Mouse (Mus musculus) layer of hippocampus, adult 2 months (tissue): ENCODE data around the gene Phldb3. TPM values are rescaled to one million over a fixed set of nuclear protein-coding genes. Genes with fewer than 3 reads are reported as not detected.

Source experiments
- DNase-seq, 2 experiments: peaks; one replicate each; pipeline ENCODE4 v3.0.0; 2022; ENCODE audit warnings: low spot score in 2 of 2
- H3K27ac ChIP-seq: fragments of 200-600 bp; 2 replicates; pipeline ENCODE4 v1.8.1; 2022
- H3K4me3 ChIP-seq: fragments of 200-600 bp; 2 replicates; pipeline ENCODE4 v1.8.1; 2022; ENCODE audit warnings: mild to moderate bottlenecking
- CTCF ChIP-seq: fragments of 200-600 bp; conservative IDR thresholded peaks from 2 replicates; pipeline ENCODE4 v1.8.1; 2022; ENCODE audit warnings: antibody characterized with exemption, mild to moderate bottlenecking, moderate library complexity
- total RNA-seq, 2 experiments: library from RNA; stranded (reverse); gene quantifications; 2 replicates each; pipeline ENCODE4 v1.2.3; 2021

Gene Phldb3
- total RNA-seq, 2 experiments from 2014 or later, result 0.22 TPM; not detected in 1

GRCm38 (mm10) chr7:24628685-24629610 is 18.4 kb downstream of the Phldb3 start:
- DNase-seq, result peak; percentile 23 to 26
- TF ChIP-seq CTCF, result no peak; the same call in 1 of the 2 replicates
- Histone ChIP-seq H3K27ac (no peak overlapping the region), H3K4me3 (peak overlapping the region; percentile 43)

DNA sequence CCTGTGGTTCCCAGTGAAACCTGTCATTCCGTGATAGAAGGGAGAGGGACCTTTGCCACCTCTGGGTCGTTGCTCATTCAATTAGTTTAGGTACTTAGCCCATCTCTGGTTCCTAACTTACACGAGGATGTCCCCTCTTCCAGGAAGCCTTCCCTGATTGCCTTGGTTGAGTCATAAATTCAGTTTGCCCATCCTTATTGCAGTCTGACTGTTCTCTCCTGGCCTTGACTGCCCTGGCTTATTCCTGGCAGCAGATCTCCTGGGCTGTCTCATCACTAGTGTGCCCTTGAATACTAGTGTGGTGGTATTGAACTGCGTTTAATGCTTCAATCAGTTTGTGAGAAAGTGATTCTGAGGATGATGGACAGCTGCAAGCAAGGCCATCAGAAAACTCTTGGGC is 19.1 kb downstream of the Phldb3 start:
- H3K27ac ChIP-seq, result no peak overlapping the region
- no peak overlapping the region for H3K4me3 ChIP-seq
- no peak for TF ChIP-seq CTCF
- no peak for DNase-seq

GRCm38 (mm10) chr7:24630116-24630880 is 19.7 kb downstream of the Phldb3 start:
- H3K27ac ChIP-seq, result no peak overlapping the region
- no peak overlapping the region for H3K4me3 ChIP-seq
- DNase-seq, result no peak
- TF ChIP-seq CTCF, result no peak

DNA sequence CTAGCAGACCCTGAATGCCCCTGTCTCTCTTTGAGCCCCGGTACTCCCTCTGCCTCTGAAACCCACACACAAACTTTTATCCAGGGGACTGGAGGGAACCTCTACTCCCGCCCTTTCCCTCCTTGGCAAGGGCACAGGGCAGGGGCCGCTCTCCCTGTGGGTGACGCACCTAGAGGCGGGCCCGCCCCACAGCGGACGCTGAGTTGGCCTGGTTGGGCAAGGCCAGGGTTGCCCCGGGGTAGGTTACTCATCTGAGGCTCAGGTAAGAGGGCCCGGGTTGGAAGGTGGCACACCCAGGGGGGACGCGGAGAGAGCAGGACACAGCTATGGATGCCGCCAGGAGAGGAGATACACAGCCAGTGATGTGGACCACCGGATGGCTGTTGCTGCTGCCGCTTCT is 25.7 kb downstream of the Phldb3 start, which contains the start of gene Lypd3:
Lypd3 (plus strand) TSS at position 287 of the 400 bp plus-strand sequence.
- Histone ChIP-seq H3K27ac (no peak within 1 kb of the TSS), H3K4me3 (no peak within 1 kb of the TSS)
- TF ChIP-seq CTCF, result no peak
- no peak for DNase-seq

DNA sequence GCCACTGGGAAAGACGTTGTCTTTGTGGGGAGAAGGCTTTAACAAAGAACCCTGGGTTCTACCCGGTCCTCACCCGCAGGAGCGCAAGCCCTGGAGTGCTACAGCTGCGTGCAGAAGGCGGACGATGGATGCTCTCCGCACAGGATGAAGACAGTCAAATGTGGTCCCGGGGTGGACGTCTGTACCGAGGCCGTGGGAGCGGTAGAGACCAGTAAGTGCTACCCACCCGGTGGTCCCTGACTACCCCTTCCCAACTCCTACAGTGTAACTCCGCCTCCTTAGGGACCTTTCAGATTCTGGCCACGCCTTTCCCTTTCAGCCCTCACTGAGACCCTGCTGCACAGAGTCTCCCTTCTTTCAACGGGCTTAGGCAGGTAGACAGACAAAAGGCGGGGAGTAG is 26.5 kb downstream of the Phldb3 start:
- Histone ChIP-seq H3K27ac (no peak overlapping the region), H3K4me3 (no peak overlapping the region)
- DNase-seq, result no peak
- TF ChIP-seq CTCF, result no peak

DNA sequence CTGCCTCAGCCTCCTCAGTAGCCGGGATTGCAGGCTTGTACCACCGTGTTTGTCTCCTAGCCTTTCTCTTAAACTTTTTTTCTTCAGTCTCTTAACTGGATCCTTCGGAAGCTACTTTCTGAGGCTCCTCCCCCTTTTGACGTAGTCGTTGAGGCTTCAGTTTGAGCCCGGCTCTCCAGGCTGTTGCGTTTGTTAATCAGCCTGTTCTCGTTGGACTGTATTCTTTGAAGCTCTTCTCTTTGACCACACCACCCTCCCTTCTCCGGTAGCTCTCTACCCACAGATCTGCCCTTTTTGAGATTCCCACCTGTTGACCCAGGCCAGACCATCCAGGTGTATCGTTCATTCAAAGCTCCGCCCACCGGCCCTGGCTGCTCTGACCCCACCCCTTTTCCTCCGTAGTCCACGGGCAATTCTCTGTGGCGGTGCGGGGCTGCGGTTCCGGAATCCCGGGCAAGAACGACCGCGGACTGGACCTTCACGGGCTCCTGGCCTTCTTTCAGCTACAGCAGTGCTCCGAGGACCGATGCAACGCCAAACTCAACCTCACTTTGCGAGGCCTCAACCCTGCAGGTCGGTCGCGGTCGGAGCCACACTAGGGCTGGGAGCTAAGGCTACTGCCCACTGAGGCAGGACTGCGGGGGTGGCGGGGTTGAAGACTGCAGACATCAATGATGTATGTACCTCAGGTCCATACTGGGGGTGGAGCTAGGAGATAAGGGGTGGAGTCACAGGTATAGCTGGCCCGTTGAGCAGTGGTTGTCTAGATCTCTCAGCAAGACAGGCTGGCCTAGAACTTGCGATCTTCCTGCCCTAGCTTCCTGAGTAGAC is 27.7 kb downstream of the Phldb3 start:
- TF ChIP-seq CTCF, result no peak
- H3K4me3 ChIP-seq, result peak overlapping the region; percentile 44
- DNase-seq, result no peak
- no peak overlapping the region for H3K27ac ChIP-seq

GRCm38 (mm10) chr7:24640450-24640849 is 29.9 kb downstream of the Phldb3 start:
- no peak for DNase-seq

DNA sequence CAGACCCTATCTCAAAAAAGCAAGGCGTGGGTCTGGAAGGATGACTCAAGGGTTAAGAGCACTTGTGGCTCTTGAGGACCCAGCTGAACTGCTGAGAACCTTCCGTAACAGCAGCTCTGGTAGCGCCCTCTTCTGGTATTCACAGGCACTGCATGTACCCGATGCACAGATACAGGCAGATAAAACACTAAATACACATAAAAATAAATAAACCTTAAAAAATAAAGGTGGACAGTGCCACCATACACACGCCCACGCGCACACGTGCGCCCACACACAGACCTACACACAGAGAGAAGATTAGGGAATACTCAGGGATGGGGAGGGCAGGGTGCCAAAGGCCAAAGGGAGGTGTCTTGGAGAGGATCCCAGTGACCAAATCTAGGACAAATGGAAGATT is 31.9 kb downstream of the Phldb3 start:
- Histone ChIP-seq H3K4me3 (no peak overlapping the region), H3K27ac (no peak overlapping the region)
- peak in 1 of 2 experiments; percentile 35 for DNase-seq
- TF ChIP-seq CTCF, result peak; percentile 84

More at GRCm38 (mm10) chr7:24640450-24640849, 29.9 kb downstream of the Phldb3 start:
- no peak overlapping the region for H3K4me3 ChIP-seq
- no peak overlapping the region for H3K27ac ChIP-seq
- TF ChIP-seq CTCF, result no peak

DNA sequence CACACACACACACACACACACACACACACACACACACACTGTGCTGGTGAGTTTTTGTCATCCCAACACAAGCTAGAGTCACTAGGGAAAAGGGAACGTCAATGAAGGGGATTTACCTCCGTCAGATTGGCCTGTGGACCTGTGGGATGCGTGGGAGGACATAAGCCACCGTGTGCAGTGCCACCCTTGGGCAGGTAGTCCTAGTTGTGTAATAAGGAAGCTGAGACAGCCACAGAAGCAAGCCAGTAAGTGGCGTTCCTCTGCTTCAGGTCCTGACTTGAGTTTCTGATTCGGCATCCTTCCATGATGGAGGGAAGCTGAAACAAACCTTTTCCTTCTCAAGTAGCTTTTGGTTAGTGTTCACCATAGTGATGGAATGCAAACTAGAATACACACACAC is 33.9 kb downstream of the Phldb3 start:
- no peak for DNase-seq
- no peak for TF ChIP-seq CTCF
- H3K4me3 ChIP-seq, result no peak overlapping the region
- H3K27ac ChIP-seq, result no peak overlapping the region

DNA sequence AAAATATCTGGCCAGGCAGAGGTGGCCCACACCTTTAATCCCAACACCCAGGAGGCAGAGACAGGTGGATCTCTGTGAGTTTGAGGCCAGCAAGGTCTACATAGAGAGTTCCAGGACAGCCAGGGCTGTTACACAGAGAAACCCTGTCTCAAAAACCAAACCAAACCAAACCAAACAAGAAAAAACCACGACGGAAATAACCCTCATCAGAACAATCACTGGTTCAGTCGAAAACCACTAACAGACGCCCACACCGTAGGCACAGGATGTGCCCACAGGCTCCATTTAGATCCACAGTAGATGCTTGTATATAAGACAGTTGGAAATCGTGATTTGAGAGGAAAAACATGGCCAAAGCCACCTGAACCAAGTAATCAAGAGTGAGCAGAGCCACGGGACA is 34.4 kb downstream of the Phldb3 start:
- DNase-seq, result no peak
- Histone ChIP-seq H3K27ac (no peak overlapping the region), H3K4me3 (no peak overlapping the region)
- TF ChIP-seq CTCF, result no peak

GRCm38 (mm10) chr7:24646486-24646885 is 35.9 kb downstream of the Phldb3 start:
- Histone ChIP-seq H3K4me3 (no peak overlapping the region), H3K27ac (no peak overlapping the region)
- no peak for DNase-seq
- TF ChIP-seq CTCF, result no peak

GRCm38 (mm10) chr7:24653681-24654080 is 43.1 kb downstream of the Phldb3 start:
- Histone ChIP-seq H3K27ac (no peak overlapping the region), H3K4me3 (no peak overlapping the region)
- TF ChIP-seq CTCF, result peak; percentile 99
- peak in 1 of 2 experiments; percentile 62 for DNase-seq
